Comparison of ENCODE assay signal across 27 mouse cellular contexts in the genomic region with DNA sequence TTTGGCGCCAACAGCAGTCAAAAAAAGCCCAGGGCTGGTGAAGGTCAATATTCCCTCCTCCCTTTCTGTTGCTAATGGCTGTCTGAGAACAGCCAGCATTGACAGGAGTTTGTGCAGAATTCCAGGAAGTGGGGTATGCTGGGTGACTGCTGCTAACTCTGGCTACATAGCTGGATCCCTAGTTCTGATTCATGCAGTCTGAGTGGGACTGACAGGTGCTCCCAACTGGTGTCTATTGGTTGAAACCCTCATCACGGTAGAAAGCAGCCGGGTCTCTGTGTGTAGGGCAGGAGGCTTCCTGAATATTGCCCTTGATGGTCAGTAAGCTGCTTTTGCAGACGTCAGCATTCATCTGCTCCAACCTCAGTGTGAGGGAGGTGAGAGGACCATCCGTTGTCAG. TPM values are rescaled to one million over a fixed set of nuclear protein-coding genes. Genes with fewer than 3 reads are reported as not detected.
DNase-seq lines count a peak whose midpoint lies in the region; ATAC-seq and TF ChIP-seq lines count a peak whose summit lies in the region.
"Had no signal": no experiment of that assay in that cellular context is flagged by ENCODE, and none has a peak within 500 bp of the region (broad histone marks: within the 10 kb centered on the region; RNA-seq: fewer than 3 reads in every experiment).

No protein-coding gene starts in this region.

- DNase-seq in hindbrain, embryonic 14.5 days (ENCODE audit: low spot score), result no peak
- no peak for DNase-seq in midbrain, embryonic 10.5 days (ENCODE audit: low spot score)
- no peak for DNase-seq in adrenal gland, postnatal 14 days
- DNase-seq in embryo, embryonic 10 days (ENCODE audit: low spot score), result no peak
- DNase-seq: adrenal gland, postnatal 10 days; cerebellum, adult 18-20 months; cerebellum, postnatal 10 days; forebrain, postnatal 0 days; heart, postnatal 10 days; kidney, adult 2 months; kidney, postnatal 36 days; layer of hippocampus, postnatal 36 days; liver; lung, adult 2 months; lung, postnatal 10 days; right cerebral cortex, adult 18-20 months; spleen, adult 18-20 months; thymus, postnatal 14 days had no signal

- no peak for TF ChIP-seq CTCF in ES-Bruce4 (IDR thresholded peaks at IDR 0.05; ENCODE audit: low read depth, low read length)

- no peak overlapping the region for H3K4me2 ChIP-seq in hindbrain, embryonic 13.5 days
- no peak overlapping the region for H3K4me2 ChIP-seq in hindbrain, embryonic 14.5 days (replicated peaks)
- H3K4me2 ChIP-seq in midbrain, embryonic 15.5 days, result no peak overlapping the region
- H3K4me2 ChIP-seq: heart, embryonic 13.5 days had no signal

- WGBS in hindbrain, embryonic 13.5 days, result 66% methylated on average over 5 of the region's 5 CpGs
- 66% methylated on average over 5 of the region's 5 CpGs for WGBS in hindbrain, embryonic 14.5 days
- 67% methylated on average over 5 of the region's 5 CpGs for WGBS in midbrain, embryonic 15.5 days
- 83% methylated on average over 5 of the region's 5 CpGs for WGBS in midbrain, embryonic 10.5 days

- no peaks in the 10 kb centered on the region for H3K9me3 ChIP-seq in hindbrain, embryonic 13.5 days
- H3K9me3 ChIP-seq in hindbrain, embryonic 14.5 days (ENCODE audit: control insufficient read depth, low read length), result no peaks in the 10 kb centered on the region
- H3K9me3 ChIP-seq in midbrain, embryonic 15.5 days, result no peaks in the 10 kb centered on the region
- no peaks in the 10 kb centered on the region for H3K9me3 ChIP-seq in midbrain, embryonic 10.5 days (replicated peaks)
- H3K9me3 ChIP-seq in ES-Bruce4 (replicated peaks; ENCODE audit: control insufficient read depth, insufficient read depth, low read length, poor library complexity, severe bottlenecking), result no peaks in the 10 kb centered on the region
- H3K9me3 ChIP-seq: G1E; heart, embryonic 13.5 days had no signal

- peaks cover 8% of the 10 kb centered on the region for H3K36me3 ChIP-seq in hindbrain, embryonic 13.5 days
- peaks cover 5% of the 10 kb centered on the region; the same call in 1 of the 2 replicates for H3K36me3 ChIP-seq in hindbrain, embryonic 14.5 days (replicated peaks; ENCODE audit: control insufficient read depth, insufficient read depth)
- no peaks in the 10 kb centered on the region for H3K36me3 ChIP-seq in midbrain, embryonic 15.5 days (replicated peaks)
- no peaks in the 10 kb centered on the region for H3K36me3 ChIP-seq in midbrain, embryonic 10.5 days
- H3K36me3 ChIP-seq in ES-Bruce4 (ENCODE audit: control insufficient read depth, insufficient read depth, low read length, poor library complexity, severe bottlenecking), result no peaks in the 10 kb centered on the region
- H3K36me3 ChIP-seq: G1E had no signal

- peaks cover 55% of the 10 kb centered on the region for H3K4me1 ChIP-seq in hindbrain, embryonic 13.5 days (replicated peaks)
- peaks cover 36% of the 10 kb centered on the region for H3K4me1 ChIP-seq in hindbrain, embryonic 14.5 days (replicated peaks; ENCODE audit: control insufficient read depth, insufficient read depth, low read length)
- H3K4me1 ChIP-seq in midbrain, embryonic 15.5 days, result peaks cover 27% of the 10 kb centered on the region
- H3K4me1 ChIP-seq in midbrain, embryonic 10.5 days, result peaks cover 31% of the 10 kb centered on the region
- H3K4me1 ChIP-seq in ES-Bruce4 (ENCODE audit: control insufficient read depth, insufficient read depth, low read length), result peaks cover 9% of the 10 kb centered on the region

- no peak overlapping the region for H3K9ac ChIP-seq in hindbrain, embryonic 13.5 days
- H3K9ac ChIP-seq in hindbrain, embryonic 14.5 days, result no peak overlapping the region
- no peak overlapping the region for H3K9ac ChIP-seq in midbrain, embryonic 15.5 days
- no peak overlapping the region for H3K9ac ChIP-seq in ES-Bruce4 (ENCODE audit: low read depth, poor library complexity, severe bottlenecking)
- H3K9ac ChIP-seq: forebrain, postnatal 0 days; heart, embryonic 13.5 days; liver, embryonic 14.5 days had no signal

- H3K27ac ChIP-seq in hindbrain, embryonic 13.5 days, result peak overlapping the region; percentile 85
- no peak overlapping the region for H3K27ac ChIP-seq in hindbrain, embryonic 14.5 days
- H3K27ac ChIP-seq in midbrain, embryonic 15.5 days, result 0 out of 2 replicates have a peak overlapping the region, but pooled peaks have one; percentile 71
- H3K27ac ChIP-seq in midbrain, embryonic 10.5 days (replicated peaks), result no peak overlapping the region
- peak overlapping the region; percentile 7; the same call in 1 of the 2 replicates for H3K27ac ChIP-seq in ES-Bruce4 (ENCODE audit: insufficient read depth, low read length)
- H3K27ac ChIP-seq: heart, embryonic 13.5 days; liver, embryonic 14.5 days; macrophage had no signal

- TF ChIP-seq POLR2A in ES-Bruce4 (IDR thresholded peaks at IDR 0.05; ENCODE audit: insufficient read depth, low read length), result no peak

- ATAC-seq in hindbrain, embryonic 13.5 days (ENCODE audit: low FRiP score), result no peak
- no peak for ATAC-seq in hindbrain, embryonic 14.5 days (ENCODE audit: low FRiP score)
- no peak for ATAC-seq in midbrain, embryonic 15.5 days (replicated peaks)
- ATAC-seq: CD4-positive, CD25-positive, alpha-beta regulatory T cell, adult 4 months; forebrain, postnatal 0 days had no signal

- no peak overlapping the region for H3K4me3 ChIP-seq in hindbrain, embryonic 13.5 days
- no peak overlapping the region for H3K4me3 ChIP-seq in hindbrain, embryonic 14.5 days (replicated peaks; ENCODE audit: low read length)
- no peak overlapping the region for H3K4me3 ChIP-seq in midbrain, embryonic 15.5 days
- H3K4me3 ChIP-seq in midbrain, embryonic 10.5 days, result no peak overlapping the region
- H3K4me3 ChIP-seq in ES-Bruce4 (ENCODE audit: low read depth, low read length), result no peak overlapping the region
- H3K4me3 ChIP-seq: erythroblast, embryonic 14.5 days; heart, embryonic 13.5 days had no signal

- no peak for TF ChIP-seq EP300 in ES-Bruce4 (IDR thresholded peaks at IDR 0.05; ENCODE audit: insufficient read depth, low read depth, low read length)

- H3K27me3 ChIP-seq in hindbrain, embryonic 13.5 days, result no peaks in the 10 kb centered on the region
- no peaks in the 10 kb centered on the region for H3K27me3 ChIP-seq in hindbrain, embryonic 14.5 days (ENCODE audit: control insufficient read depth, insufficient read depth, low read length)
- H3K27me3 ChIP-seq in midbrain, embryonic 15.5 days (replicated peaks), result no peaks in the 10 kb centered on the region
- H3K27me3 ChIP-seq in midbrain, embryonic 10.5 days (ENCODE audit: low read depth, poor library complexity, severe bottlenecking), result no peaks in the 10 kb centered on the region
- no peaks in the 10 kb centered on the region for H3K27me3 ChIP-seq in ES-Bruce4 (ENCODE audit: control insufficient read depth, insufficient read depth, low read length, poor library complexity, severe bottlenecking)
- H3K27me3 ChIP-seq: heart, embryonic 13.5 days had no signal

RNA-seq across cellular contexts. Expression of gene Jdp2, which starts 19.6 kb away (rescaled TPM):
- 0.32 and 0.42 TPM in 2 replicates for polyA plus RNA-seq in hindbrain, embryonic 13.5 days (2015; fragmentation: Nextera tagmentation; extraction: Ambion mirVana)
- polyA plus RNA-seq in hindbrain, embryonic 14.5 days (2014; fragmentation: Nextera tagmentation; extraction: Ambion mirVana), result 0.83 and 1.3 TPM in 2 replicates
- polyA plus RNA-seq in midbrain, embryonic 15.5 days (2015; fragmentation: Nextera tagmentation; extraction: Ambion mirVana), result 0.83 and 0.92 TPM in 2 replicates
- polyA plus RNA-seq in midbrain, embryonic 10.5 days (2016; fragmentation: Nextera tagmentation; extraction: Ambion mirVana), result 0.49 TPM in 1 of 2 replicates, not detected in the other
- polyA plus RNA-seq in ES-Bruce4 (2011; ENCODE audit: insufficient read depth, insufficient read length, low read depth, missing spikeins), result 14.0 and 14.4 TPM in 2 replicates
- 16.7 and 18.7 TPM in 2 replicates for total RNA-seq in adrenal gland, postnatal 14 days (2021)
- total RNA-seq: G1E had no signal
- polyA plus RNA-seq: G1E had no signal

Comparison
In these comparisons a context has a peak if more than half of its experiments do, and no peak if none do; other contexts are left out.
1. H3K27ac ChIP-seq: peak in hindbrain, embryonic 13.5 days (single experiment), midbrain, embryonic 15.5 days (single experiment) and ES-Bruce4 (single experiment); none in hindbrain, embryonic 14.5 days (single experiment) and midbrain, embryonic 10.5 days (single experiment).